Mouse (Mus musculus) B cell, adult 2 months (primary cell): ENCODE data around the gene Bcas3.

Experiments used
- DNase-seq, 2 experiments: peaks; one replicate each; pipeline ENCODE4 v3.0.0; 2022

Gene Bcas3

DNA sequence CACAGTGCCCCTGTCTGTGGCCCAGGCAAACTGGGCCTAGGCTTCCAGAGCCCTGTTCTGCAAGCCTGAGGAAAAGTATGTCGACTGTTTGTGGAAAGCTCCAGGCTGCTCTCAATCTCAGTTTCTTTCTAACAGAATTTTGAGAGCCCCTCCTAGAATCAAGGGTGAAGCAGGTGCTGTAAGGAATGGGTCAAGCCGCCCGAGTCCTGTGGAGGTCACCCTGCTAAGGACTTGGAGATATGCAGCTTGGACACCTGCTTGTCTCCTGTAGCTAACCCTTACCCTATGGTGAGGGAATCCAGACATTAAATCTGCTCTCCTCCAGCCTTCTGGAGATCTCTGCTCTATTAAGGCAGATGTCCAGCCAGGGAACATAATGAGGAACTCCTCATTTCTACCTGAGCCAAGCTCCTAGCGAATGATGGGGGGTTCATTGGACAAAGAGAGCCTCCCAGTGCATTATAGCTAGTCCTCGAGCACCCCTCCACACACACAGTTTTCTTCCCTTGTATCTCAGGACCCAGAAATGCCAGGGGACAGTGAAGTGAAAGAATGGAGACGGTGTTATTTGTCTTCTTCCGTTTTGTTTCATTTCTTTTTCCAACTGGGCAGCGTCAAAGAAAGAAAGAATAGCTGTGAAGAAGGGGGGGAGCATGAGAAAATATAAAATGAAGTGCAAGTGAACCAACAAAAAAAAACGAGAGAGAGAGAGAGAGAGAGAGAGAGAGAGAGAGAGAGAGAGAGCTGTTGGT lies 482.2 kb downstream of the Bcas3 start:
- DNase-seq, result peak in 1 of 2 experiments; percentile 8

DNA sequence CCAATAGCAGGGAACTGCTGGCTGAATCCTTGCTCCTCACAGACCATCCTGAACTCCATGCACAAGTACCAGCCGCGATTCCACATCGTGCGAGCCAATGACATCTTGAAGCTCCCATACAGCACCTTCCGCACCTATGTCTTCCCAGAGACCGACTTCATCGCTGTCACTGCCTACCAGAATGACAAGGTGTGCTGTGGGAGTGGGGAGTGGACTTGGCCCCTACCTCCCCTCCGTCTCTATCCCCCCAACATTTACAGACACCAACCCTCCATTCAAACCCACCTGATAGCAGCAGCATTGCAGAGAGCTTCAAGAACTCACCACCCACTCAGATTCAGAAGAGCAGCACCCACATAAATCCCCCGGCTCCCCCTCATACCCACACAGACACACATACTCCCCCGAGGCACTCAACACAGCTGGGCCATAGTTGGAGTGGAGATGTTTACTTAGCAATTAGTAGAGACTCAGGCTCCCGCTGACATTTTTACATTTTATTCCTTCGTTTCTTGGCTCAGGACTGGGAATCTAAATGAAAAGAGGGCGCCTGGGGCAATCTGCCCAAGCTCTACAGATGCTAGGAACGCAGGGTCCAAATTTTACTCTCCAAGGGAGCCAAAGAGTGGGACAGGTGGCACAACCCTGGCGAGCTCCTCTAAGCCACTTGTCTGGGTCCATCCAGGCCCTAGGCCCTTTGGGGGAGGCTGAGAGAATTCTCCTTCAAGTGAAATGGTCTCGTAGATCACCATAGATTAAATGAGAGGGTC lies 483.0 kb downstream of the Bcas3 start:
- peak in 1 of 2 experiments; percentile 23 for DNase-seq

DNA sequence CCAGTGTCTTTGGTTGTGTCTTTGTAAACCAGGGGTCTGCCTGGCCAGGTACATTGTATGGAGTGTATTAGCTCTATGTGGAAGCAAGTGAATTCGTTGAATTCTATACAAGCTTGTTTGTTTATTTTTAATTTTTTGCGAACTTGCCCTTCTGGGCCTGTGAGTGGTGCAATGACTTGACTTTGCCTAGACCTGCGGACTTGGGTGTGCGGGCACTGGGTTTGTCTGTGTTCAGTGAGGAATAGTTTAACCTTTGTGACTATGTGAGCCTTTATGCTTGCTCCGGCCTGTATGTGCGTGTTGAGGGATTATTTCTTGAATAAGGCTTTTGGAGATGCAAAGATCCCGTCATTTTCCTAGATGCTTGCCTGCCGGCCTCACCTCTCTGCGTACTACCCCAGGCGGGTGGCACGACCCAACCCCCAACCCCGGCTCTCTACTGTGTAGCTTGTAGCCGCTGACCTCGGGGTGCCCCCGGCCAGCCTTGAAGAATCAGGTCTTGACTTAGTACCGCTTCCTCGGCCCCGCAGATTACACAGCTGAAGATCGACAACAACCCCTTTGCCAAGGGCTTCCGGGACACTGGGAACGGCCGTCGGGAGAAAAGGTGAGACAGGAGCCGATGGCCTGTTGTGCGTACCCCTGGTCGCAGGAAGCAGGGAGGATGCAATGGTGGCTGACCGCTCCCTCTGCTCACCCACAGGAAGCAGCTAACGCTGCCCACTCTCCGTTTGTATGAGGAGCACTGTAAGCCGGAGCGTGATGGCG lies 483.7 kb downstream of the Bcas3 start:
- DNase-seq, result peak; percentile 35 to 46

DNA sequence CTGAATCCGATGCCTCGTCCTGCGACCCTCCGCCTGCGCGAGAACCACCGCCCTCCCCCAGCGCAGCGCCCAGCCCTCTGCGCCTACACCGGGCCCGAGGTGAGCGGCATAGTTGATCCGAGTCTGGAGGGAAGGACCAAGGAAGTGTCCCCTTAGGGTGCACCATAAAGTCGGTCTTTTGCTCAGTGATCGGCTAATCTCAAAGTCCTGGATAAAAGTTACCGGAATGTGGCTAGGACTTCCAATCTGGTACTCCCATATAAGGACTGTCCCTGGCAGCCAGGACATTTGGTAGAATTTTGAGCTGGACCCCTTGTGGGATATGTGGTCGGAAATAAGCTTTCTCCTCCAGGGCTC lies 484.3 kb downstream of the Bcas3 start:
- no peak for DNase-seq

DNA sequence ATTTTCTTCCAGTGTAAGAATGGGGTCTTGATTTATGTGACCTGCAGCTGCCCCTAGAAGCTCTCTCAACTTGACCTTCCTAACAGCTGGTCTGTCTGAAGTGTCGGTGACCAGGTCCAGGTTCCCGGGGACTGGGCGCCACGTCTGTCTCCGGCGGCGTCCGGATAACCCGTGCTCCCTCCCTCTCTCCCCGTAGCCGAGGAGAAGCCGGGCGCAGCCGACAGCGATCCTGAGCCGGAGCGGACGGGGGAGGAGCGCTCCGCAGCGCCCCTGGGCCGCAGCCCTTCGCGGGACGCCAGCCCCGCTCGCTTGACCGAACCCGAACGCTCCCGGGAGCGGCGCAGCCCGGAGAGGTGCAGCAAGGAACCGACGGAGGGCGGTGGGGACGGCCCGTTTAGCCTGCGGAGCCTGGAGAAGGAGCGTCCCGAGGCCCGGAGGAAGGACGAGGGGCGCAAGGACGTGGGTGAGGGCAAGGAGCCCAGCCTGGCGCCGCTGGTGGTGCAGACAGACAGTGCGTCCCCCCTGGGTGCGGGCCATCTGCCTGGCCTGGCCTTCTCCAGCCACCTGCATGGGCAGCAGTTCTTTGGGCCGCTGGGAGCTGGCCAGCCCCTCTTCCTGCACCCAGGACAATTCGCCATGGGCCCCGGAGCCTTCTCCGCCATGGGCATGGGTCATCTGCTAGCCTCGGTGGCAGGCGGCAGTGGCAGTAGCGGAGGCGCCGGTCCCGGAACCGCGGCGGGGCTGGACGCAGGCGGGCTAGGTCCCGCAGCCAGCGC lies 484.9 kb downstream of the Bcas3 start:
- peak in 1 of 2 experiments; percentile 30 for DNase-seq

DNA sequence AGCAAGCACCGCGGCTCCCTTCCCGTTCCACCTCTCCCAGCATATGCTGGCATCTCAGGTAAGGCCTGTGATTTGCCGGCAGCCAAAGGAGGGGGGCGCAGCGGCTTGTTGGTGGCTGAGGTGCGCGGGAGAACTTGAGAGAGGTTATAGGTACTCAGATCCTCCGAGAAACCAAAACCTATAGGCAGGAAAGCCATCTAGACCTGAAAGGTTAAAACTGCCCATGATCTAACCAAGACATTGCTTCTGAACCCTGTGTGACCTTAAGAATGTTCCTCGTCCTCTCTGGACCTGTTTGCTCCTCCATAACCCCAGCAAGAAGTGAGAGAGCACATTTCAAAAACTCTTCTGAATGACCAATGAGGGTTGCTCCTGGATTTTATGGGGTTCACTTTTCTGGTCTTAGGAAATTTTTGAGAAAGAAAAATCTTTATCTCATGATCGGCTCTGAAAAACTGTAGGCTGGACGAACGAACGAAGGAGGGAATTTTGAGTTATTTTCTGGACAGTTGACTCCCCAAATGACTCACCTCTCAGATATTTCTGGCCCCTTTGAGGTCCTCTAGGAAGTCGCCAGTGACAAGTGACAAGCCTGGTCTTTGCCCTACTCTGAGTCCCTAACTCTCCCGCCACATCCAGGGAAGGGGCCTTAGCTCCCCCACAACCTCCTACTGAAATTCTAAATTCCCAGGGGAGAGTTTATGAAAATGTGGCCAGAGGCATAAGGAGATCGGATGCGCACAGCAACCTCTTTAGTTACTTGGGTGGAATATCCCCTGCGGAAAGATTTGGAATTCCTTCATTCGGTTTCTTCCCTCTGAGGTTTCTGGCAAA lies 485.7 kb downstream of the Bcas3 start:
- no peak for DNase-seq

DNA sequence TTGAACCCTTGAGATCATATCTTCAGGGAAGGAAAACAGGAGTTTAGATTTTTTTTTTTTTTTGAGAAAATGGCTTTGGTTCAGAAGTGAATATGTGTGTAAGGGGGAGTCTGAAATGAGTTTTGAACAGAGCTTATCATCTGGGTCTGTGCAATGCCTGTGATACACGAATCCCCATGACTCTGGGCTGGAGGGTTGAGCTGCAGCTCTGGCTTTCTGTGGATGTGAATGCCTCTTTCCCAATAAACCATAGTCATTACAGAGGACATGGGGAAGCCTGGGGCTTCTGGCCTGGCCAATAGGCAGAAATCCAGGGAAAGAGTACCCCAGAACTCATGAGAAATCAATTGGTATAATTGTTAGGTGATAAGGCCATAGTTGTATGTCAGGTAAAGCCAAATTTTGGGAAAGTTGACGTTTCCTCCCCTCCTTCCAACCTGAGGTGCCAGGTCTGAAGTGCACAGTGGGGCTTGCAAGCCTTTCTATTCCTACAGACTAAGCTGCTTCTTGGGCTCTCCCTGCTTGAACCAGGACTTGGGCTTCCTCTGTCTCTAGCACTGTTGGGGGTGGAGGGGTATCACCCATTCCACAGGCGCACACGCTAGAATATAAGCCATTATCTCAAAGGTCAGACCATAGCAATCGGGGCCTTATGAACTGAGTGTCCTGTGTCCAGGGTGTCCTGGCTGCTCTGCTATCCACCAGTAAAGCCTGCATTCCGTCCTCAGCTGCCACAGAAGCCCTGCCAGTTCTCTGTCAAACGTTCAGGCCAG lies 486.5 kb downstream of the Bcas3 start:
- peak in 1 of 2 experiments; percentile 14 for DNase-seq

DNA sequence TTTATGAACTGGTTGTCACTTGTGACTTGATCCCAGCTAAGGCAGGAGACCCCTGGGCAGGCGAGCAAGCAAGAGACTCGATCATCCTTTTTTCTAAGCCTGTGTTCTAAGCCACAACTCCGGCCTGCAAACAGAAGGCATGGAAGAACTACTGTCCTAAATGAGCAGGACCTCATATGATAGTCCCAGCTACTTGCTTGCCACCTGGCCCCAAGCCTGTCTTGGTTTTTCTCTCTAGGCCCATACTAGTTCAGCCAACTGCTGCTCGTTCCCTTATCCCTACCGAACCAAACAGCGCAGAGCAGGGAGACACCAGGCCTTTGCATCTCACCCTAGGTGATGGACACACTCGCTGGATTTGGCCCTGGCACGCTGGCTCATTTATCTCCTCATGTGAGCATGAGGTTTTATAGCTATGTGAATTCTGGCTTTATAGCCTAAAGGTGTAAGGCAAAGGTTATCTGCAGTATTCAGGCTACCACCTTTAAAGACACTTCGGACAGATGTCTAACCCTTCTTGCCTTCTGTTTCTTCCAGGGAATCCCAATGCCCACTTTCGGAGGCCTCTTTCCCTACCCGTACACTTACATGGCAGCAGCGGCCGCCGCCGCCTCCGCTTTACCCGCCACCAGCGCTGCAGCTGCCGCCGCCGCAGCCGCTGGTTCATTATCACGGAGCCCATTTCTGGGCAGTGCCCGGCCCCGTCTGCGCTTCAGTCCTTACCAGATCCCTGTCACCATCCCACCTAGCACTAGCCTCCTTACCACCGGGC lies 487.2 kb downstream of the Bcas3 start:
- DNase-seq, result peak; percentile 36 to 42

DNA sequence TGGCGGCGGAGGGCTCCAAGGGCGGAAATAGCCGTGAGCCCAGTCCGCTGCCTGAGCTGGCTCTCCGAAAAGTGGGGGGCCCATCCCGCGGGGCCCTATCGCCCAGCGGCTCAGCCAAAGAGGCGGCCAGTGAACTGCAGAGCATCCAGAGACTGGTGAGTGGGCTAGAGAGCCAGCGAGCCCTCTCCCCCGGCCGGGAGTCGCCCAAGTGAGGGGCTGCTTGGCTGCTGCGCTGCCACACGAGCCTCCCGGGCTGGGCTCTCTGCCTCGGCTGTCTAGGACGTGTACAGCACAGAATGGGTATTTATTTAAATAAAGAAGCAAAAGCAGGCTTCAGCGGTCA lies 487.8 kb downstream of the Bcas3 start:
- DNase-seq, result peak; percentile 39 to 43

DNA sequence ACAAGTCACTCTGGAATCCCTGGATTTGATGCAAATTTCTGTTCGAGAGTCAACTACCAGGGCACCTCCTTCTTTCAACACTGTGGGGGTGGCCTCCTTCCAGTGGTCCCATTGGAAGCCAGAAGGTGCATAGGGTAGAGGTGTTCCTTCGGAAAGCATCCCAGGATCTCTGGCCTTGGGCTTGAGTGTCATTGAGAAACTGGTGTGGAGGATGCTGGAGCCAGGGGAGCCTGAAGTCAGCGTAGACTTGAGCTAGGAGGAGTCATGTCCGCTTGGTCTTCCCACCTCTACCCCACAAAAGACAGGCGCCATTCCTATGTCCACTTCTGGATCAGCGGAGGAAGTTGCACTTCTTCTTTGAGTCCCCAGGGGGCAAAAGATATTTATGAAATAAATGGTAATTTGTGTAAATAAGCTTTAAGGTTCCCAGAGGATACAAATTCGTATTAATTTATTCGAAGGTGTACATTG lies 488.3 kb downstream of the Bcas3 start:
- DNase-seq, result peak in 1 of 2 experiments; percentile 31

DNA sequence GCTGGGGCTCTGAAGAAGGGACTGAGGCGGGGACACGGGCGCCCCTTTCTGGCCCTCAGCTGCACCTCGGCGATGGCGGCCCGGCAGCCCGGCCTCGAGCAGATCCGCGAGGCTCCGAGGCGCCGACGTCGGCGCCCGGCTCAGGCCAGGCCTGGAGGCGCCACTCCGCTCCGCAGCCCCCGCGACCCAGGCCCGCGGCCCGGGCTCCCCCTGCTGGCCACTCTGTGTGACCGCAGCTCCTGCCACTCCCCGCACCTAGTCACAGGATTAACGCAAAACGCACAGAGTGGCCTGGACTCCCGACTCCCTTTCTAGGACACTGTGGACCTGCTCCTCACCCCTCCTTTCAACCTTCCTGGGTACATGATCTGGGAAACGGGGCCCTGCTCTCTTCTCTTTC lies 489.0 kb downstream of the Bcas3 start:
- DNase-seq, result peak; percentile 66 to 70

DNA sequence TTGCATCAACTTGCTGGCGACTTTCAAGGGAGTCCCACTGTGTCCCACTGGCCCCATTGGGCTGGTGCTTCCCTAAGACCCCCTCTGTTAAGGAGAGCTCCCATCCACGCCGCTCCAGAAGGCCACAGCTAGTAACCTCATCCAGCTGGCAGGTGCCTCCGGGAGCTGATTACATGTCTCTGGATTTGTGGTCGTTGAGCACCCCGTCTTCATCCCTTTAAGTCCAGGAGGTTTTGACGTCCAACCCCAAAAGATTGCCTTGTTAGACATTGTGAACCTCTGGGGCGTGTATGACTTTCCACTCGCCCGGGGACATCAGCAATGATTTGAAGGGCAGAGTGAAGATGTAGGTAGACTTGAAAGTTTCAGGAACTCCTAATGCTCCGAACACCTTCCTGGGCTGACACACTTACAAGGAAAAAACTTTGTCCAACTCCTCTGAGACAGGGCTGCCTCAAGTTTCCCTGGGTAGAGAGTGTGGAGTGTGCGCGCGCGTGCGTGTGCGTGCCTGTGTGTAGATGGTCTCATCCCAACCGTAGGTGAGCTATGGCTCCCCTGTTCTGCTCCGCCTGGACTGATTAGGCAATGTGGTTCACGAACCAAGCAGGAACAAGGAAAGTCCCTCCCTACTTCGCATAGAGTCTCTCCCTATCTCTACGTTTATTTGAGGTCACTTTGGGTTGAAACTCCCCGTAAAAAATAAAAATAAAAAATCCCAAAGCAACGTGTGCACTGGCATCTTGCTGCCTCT lies 489.8 kb downstream of the Bcas3 start:
- peak in 1 of 2 experiments; percentile 13 for DNase-seq

DNA sequence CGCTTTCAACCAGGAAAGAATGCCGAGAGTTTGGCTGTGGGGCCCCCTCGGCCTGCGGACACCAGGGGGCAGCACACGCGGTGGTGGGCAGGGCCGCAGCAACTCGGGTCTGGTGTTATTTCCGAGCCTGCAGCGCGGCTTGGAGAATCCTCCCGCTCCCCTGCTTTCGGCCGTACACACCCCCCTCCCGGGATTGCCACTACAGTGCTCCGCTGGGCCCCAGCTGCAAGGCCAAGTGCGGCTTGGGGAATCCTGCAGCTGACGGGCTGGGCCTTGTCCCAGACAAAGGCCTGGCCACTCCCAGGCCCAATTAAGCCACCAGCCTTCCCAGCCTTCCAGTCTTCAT lies 490.4 kb downstream of the Bcas3 start:
- peak; percentile 81 to 82 for DNase-seq

DNA sequence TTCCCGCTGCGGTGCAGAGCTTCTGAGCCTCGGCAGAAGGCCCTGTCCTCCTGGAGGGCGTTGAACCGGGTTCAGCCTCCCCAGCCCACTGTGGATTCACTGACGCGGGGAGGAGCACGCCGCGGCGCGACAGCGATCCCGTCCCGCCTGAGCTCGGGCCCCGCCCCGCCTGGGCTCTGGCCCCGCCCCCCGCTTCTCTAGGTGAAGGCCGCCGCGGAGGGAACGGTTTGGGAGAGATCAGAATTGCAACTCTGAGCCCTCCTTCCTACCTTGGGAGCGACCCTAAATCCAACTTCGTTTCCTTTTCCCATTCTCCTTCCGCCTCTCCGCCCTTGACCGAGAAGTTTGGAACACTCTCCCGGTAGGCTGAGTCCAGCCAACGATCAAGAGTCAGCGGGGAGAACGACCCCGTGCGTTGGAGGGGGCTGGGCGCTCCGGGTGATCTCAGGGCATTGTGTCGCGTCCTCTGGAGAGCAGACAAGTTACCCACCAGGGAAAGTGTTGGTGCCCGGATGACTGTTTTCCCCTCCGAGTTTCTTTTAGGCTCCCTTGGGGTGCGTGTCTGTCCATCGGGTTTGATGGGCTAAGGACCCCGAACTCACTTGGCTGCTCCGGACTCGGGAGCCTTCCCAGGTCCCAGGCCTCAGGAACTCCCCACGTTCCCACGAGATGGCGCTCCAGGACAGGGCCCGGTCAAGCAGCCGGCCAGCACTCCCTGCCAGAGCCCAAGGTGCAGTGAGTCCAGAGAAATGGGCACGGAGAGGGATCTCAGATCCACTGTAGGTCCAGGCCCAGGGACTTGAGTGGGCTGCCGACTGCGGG lies 491.4 kb downstream of the Bcas3 start:
- peak; percentile 61 to 68 for DNase-seq

DNA sequence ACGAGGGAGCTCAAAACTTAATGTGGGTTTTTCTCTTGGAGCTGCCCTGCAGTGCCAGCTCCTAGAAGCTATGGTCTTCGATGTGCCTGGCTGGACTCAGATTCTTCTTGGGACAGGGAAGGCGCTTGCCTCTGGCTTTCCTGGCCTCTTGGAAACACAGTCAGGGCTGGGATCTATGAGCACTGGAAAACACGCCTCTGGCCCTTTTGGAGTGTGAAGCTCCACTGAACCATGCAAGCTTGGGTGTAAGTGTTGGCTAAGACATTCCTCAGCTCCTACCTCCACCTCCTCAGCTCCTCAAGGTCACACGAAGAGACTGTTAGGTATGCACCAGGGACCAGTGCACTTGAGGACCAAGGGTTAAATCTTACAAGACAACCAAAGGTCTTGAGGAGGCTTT lies 492.0 kb downstream of the Bcas3 start:
- DNase-seq, result no peak

DNA sequence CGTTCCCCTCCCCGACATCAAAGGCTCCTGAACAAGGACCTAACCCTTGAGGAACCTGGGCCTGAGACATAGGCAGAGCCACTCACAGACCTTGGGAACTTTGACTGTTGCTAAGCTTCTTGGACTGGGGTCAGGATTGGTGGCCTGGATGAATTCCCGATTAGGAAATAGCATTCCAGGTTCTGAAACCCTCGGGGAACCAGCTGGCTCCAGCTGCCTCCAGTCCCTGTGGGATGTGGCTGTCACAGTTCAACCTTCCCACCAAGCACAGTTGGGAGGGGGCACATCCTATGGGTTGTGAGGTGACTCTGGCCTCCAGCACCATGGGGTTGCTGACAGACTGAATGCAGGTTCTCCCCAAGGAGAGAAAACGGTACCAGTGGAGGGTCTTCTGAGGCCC lies 493.0 kb downstream of the Bcas3 start:
- DNase-seq, result no peak

DNA sequence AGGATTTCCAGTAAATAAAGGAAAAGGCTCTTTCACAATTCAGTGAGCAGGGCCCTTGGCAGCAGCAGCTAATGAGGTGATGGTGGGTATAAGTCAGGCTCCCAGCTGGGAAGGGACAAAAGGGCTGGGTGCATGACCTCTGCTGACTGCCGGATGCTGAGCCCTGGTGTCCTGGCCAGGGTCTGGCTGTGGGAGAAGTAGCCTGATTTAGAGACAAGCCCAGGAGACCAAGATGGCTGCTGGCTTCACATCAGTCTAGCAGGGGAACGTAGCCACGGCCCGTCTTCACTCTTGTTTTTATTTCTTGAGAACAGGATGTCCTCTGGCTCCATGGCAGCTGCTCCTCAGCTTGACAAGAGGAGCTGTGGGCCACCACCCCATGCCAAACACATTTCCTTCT lies 493.5 kb downstream of the Bcas3 start:
- no peak for DNase-seq

DNA sequence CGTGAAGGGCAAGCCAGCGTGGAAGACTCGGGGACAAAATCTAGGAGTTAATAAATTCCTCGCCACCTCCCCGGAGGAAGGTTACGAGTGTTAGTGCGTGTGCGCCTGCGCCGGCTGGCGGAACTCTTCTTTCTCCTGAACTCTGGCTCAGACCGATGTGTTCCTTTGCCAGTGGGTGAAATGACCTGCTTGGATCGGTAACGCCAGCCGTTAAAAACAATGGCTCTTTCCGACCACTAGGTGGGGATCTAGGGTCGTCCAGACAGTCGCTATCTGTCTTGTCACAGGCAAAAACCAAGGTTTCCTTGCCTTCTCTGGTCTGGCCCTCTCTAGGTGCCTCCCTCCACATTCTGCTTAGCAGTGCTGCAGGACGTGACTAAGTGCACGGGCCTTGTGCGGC lies 496.1 kb downstream of the Bcas3 start:
- peak; percentile 66 to 69 for DNase-seq

DNA sequence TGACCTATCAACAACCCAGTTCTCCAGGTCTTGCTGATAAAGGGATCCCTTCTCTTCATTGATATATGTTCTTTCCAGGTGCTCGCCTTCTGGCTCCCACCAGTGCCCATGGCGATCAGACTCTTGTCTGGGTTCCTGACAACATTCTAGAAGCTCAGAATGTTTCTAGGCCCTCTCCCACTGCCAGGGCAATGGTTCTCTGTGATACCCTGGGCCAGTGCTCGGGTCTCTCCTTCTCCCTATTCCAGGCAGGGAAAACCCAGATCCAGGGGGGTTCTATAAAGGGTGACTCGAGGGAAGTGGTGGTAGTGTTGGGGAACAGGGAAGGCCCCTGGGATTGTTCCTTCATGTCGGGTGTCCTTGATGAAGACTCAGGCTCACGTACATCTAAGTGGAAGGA lies 497.3 kb downstream of the Bcas3 start, which contains the start of gene Gm11444:
Gene Gm11444 (minus strand): TSS at position 101 of the 400 bp plus-strand sequence.
- DNase-seq, result no peak
